Mouse (Mus musculus): ENCODE measurements at regions not wholly inside any gene's neighbourhood (a gene's known extent, or its start where the extent isn't known, plus 50 kb on each side); places are given as distances from the start of the nearest gene placed in this dataset.
A peak's percentile ranks its signal among the peaks of the same experiment; 100 is the strongest.

DNA sequence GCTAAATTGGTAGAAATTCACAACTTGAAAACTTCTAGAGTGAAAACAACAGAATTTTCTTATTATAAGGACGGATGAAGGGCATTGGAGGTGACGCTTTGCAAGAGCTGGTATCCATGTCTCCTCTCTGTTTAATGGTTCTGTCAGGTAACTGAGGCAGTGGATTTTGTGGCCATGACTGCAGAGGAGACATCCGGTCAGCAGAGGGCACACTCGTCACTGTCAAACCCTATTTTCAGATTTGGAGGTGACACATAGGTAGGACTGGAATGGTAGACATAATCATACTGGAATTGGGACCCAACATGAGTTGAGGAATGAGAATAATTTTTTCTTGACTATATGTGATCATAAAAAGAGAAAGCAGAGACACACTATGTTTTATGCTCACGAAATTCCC, 98.7 kb upstream of the Zic3 start:
- H3K4me2 ChIP-seq (ENCODE audit: low read depth, low read length, severe bottlenecking), result no peak overlapping the region
- peaks cover 7% of the 10 kb centered on the region for H3K27me3 ChIP-seq (ENCODE audit: control insufficient read depth, insufficient read depth, low read length)
- ATAC-seq (replicated peaks; ENCODE audit: low FRiP score), result no peak

DNA sequence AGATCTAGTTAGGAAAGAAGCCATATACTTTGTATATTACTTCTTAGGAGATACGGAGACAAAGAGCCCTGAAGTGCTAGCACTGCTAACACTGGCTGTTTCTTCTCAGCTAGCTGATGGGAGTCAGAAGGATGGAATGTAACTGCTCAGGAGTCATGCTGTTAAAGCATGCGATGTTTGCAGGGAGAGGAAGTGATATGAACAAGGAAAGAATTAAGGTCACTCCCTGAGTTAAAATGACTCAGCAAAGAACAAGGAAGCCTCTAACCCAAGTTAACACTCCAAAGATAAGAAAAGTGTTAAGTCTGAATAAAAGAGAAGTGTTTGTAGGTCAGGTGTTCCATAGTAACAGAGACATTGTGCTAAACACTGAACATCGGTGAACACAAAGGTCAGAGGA, 86.9 kb upstream of the Zic3 start:
- ATAC-seq (replicated peaks; ENCODE audit: low FRiP score) (no peak), DNase-seq (ENCODE audit: low spot score) (no peak)
- Histone ChIP-seq H3K36me3 (ENCODE audit: control insufficient read depth, insufficient read depth, low read length) (no peaks in the 10 kb centered on the region), H3K27me3 (ENCODE audit: control insufficient read depth, insufficient read depth, low read length) (no peaks in the 10 kb centered on the region), H3K4me1 (replicated peaks; ENCODE audit: control insufficient read depth, insufficient read depth, low read length) (no peaks in the 10 kb centered on the region), H3K4me2 (ENCODE audit: low read depth, low read length, severe bottlenecking) (no peak overlapping the region), H3K9ac (ENCODE audit: low read length) (no peak overlapping the region), H3K4me3 (ENCODE audit: low read depth, low read length) (no peak overlapping the region), H3K9me3 (ENCODE audit: control insufficient read depth, low read length) (no peaks in the 10 kb centered on the region), H3K27ac (ENCODE audit: low read depth, low read length) (no peak overlapping the region)
- WGBS, result 51% methylated on average over 3 of the region's 3 CpGs

More for the DNA sequence above, 98.7 kb upstream of the Zic3 start:
- no peak overlapping the region; the same call in 1 of the 2 replicates for H3K27ac ChIP-seq (ENCODE audit: low read depth, low read length)
- peak; percentile 60 for DNase-seq (ENCODE audit: low spot score)
- 0 out of 2 replicates have a peak, but pooled peaks cover 2% of the 10 kb centered on the region for H3K4me1 ChIP-seq (replicated peaks; ENCODE audit: control insufficient read depth, insufficient read depth, low read length)
- H3K9me3 ChIP-seq (ENCODE audit: control insufficient read depth, low read length), result no peaks in the 10 kb centered on the region
- WGBS, result 30% methylated on average over 5 of the region's 5 CpGs
- H3K4me3 ChIP-seq (ENCODE audit: low read depth, low read length), result no peak overlapping the region
- H3K36me3 ChIP-seq (ENCODE audit: control insufficient read depth, insufficient read depth, low read length), result no peaks in the 10 kb centered on the region
- H3K9ac ChIP-seq (ENCODE audit: low read length), result no peak overlapping the region

DNA sequence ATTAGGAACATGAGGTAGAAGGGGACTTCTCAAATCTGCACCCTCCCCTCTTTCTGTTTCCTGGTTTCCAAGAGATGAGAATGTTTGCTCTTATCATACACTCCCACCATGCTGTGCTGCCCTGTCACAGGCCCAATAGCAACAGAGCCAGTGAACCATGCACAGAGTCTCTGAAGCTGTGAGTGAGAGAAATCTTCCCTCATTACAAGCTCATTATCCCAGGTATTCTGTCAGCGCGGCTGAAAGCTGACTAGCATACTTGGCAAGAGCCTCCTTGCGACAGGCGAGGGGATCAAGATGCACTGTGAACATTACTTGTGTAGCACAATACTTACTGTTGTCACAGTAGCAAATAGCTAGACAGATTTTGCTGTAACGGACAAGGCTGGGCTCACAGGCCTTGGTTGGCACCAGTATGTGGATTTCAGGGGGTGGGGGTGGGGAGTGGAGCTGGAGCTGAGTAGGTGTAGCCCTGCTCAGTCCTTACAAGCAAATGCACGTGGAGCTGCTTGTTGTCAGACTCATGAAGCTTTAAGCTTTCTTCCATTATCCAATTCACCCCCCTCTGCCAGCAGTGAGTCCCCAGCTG, 84.2 kb upstream of the Zic3 start:
- no peak overlapping the region for H3K4me3 ChIP-seq (ENCODE audit: low read depth, low read length)
- H3K27me3 ChIP-seq (ENCODE audit: control insufficient read depth, insufficient read depth, low read length), result no peaks in the 10 kb centered on the region
- H3K9ac ChIP-seq (ENCODE audit: low read length), result no peak overlapping the region
- WGBS, result 32% methylated on average over 6 of the region's 6 CpGs
- H3K4me1 ChIP-seq (replicated peaks; ENCODE audit: control insufficient read depth, insufficient read depth, low read length), result no peaks in the 10 kb centered on the region
- H3K4me2 ChIP-seq (ENCODE audit: low read depth, low read length, severe bottlenecking), result no peak overlapping the region
- no peaks in the 10 kb centered on the region for H3K9me3 ChIP-seq (ENCODE audit: control insufficient read depth, low read length)
- no peaks in the 10 kb centered on the region for H3K36me3 ChIP-seq (ENCODE audit: control insufficient read depth, insufficient read depth, low read length)
- H3K27ac ChIP-seq (ENCODE audit: low read depth, low read length), result no peak overlapping the region
- DNase-seq (ENCODE audit: low spot score), result peak; percentile 44
- no peak for ATAC-seq (replicated peaks; ENCODE audit: low FRiP score)

DNA sequence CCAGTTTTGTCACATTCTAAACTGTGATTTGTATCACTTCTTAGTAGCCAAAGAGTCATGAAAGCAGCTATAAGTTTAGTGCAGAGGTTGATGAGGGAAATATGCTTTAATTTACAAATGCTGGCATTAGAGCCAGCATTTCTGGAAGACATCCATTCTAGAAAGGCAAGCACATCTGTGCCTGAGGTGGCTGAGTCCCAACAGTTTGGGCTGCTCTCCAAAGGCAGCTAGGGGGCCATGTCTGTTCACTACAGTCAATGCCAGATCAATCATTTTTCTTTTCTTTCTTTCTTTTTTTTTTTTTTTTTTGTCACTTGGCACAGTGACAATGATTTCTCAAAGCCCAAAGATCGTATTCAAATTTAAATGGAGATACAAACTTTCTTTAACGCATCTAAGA, 71.6 kb upstream of the Zic3 start:
- 58% methylated on average over 2 of the region's 2 CpGs for WGBS
- H3K27me3 ChIP-seq (ENCODE audit: control insufficient read depth, insufficient read depth, low read length), result no peaks in the 10 kb centered on the region
- ATAC-seq (replicated peaks; ENCODE audit: low FRiP score), result no peak

DNA sequence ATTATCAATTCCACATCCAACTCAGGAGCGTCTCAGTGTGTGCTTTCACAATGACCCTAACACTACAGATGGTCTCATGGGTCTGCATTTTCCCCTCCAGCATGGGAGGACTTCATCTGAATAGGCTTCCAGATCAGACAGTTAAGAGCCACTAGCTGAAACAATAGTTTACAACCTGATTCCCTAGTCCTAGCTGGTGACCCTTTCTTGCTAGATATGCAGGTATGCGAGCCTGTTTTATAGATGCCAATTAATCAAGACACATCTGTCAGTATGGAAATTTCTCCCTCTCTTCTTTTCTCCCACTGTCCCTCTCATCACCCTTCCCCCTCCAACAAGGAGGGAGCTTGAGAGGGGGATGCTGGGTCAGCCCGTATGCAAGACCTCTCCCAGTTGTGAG, 71.2 kb upstream of the Zic3 start:
- ATAC-seq (replicated peaks; ENCODE audit: low FRiP score) (no peak), DNase-seq (ENCODE audit: low spot score) (no peak)
- Histone ChIP-seq H3K4me1 (replicated peaks; ENCODE audit: control insufficient read depth, insufficient read depth, low read length) (no peaks in the 10 kb centered on the region), H3K4me3 (ENCODE audit: low read depth, low read length) (no peak overlapping the region), H3K9me3 (ENCODE audit: control insufficient read depth, low read length) (no peaks in the 10 kb centered on the region), H3K27me3 (ENCODE audit: control insufficient read depth, insufficient read depth, low read length) (no peaks in the 10 kb centered on the region), H3K4me2 (ENCODE audit: low read depth, low read length, severe bottlenecking) (no peak overlapping the region), H3K36me3 (ENCODE audit: control insufficient read depth, insufficient read depth, low read length) (no peaks in the 10 kb centered on the region), H3K27ac (ENCODE audit: low read depth, low read length) (no peak overlapping the region), H3K9ac (ENCODE audit: low read length) (no peak overlapping the region)
- WGBS, result 57% methylated on average over 3 of the region's 3 CpGs

More for the DNA sequence above, 71.6 kb upstream of the Zic3 start:
- Histone ChIP-seq H3K9ac (ENCODE audit: low read length) (no peak overlapping the region), H3K36me3 (ENCODE audit: control insufficient read depth, insufficient read depth, low read length) (no peaks in the 10 kb centered on the region), H3K4me2 (ENCODE audit: low read depth, low read length, severe bottlenecking) (no peak overlapping the region), H3K27ac (ENCODE audit: low read depth, low read length) (no peak overlapping the region), H3K4me1 (replicated peaks; ENCODE audit: control insufficient read depth, insufficient read depth, low read length) (no peaks in the 10 kb centered on the region), H3K4me3 (ENCODE audit: low read depth, low read length) (no peak overlapping the region), H3K9me3 (ENCODE audit: control insufficient read depth, low read length) (no peaks in the 10 kb centered on the region)
- DNase-seq (ENCODE audit: low spot score), result no peak

DNA sequence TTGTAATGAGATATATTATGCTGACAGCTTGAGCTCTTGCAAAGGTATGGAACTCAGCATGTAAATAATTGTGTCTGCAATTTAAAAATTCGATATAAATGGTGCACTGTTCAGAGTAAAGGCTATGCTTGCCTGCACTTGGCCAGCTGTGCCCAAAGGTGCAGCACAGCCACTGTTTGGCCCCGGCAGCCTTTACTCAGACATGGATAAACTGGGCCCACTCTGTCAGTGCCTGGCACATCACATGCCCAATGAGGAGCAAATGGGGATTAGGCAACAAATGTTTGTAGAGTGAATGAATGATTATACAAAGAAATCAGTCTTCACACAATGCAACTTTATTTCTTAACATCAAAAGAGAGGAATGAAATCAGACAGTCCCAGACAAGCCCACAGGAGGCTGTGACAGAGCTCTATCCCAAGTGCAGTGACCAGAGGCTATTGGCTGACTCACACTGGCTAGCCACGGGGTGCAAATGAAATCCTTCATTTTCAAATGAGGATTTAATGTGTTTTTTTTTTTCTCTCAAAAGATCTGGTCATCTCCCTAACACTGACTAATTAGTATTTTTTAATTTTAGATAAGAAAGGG, 67.8 kb upstream of the Zic3 start:
- Histone ChIP-seq H3K4me1 (replicated peaks; ENCODE audit: control insufficient read depth, insufficient read depth, low read length) (no peaks in the 10 kb centered on the region), H3K4me2 (ENCODE audit: low read depth, low read length, severe bottlenecking) (no peak overlapping the region), H3K9ac (ENCODE audit: low read length) (no peak overlapping the region), H3K27me3 (ENCODE audit: control insufficient read depth, insufficient read depth, low read length) (no peaks in the 10 kb centered on the region), H3K9me3 (ENCODE audit: control insufficient read depth, low read length) (no peaks in the 10 kb centered on the region), H3K27ac (ENCODE audit: low read depth, low read length) (no peak overlapping the region), H3K36me3 (ENCODE audit: control insufficient read depth, insufficient read depth, low read length) (no peaks in the 10 kb centered on the region), H3K4me3 (ENCODE audit: low read depth, low read length) (no peak overlapping the region)
- DNase-seq (ENCODE audit: low spot score) (peak; percentile 48), ATAC-seq (replicated peaks; ENCODE audit: low FRiP score) (peak; percentile 58)
- 30% methylated on average over 3 of the region's 3 CpGs for WGBS

Data from forebrain, embryonic 11.5 days (tissue).